Mouse (Mus musculus) natural killer cell, adult 2 months (primary cell): ENCODE measurements around the gene Gm20388.

Experiments
- DNase-seq, 2 experiments: peaks; one replicate each; pipeline ENCODE4 v3.0.0; 2022; ENCODE audit warnings: low spot score in 2 of 2

The Gm20388 gene

GRCm38 (mm10) chr8:124229883-124230282, 4319.2 kb downstream of the Gm20388 start:
- DNase-seq = no peak

- no peak for DNase-seq
Observed at GRCm38 (mm10) chr8:124230496-124231175, 4320.0 kb downstream of the Gm20388 start.

GRCm38 (mm10) chr8:124231176-124231484, 4320.5 kb downstream of the Gm20388 start, which contains the start of gene Galnt2:
TSS of gene Galnt2 (plus strand) at chr8:124231391.
- peak; percentile 65 to 79 for DNase-seq

GRCm38 (mm10) chr8:124231485-124232279, 4321.0 kb downstream of the Gm20388 start:
- peak; percentile 49 to 61 for DNase-seq

GRCm38 (mm10) chr8:124232280-124232600, 4321.6 kb downstream of the Gm20388 start:
- DNase-seq = no peak

GRCm38 (mm10) chr8:124234496-124234895, 4323.9 kb downstream of the Gm20388 start:
- DNase-seq = no peak

- no peak for DNase-seq
Observed at GRCm38 (mm10) chr8:124235536-124235935, 4324.9 kb downstream of the Gm20388 start.

- no peak for DNase-seq
Observed at GRCm38 (mm10) chr8:124239350-124239749, 4328.7 kb downstream of the Gm20388 start.

GRCm38 (mm10) chr8:124240932-124241331, 4330.3 kb downstream of the Gm20388 start:
- no peak for DNase-seq

GRCm38 (mm10) chr8:124242208-124242607, 4331.6 kb downstream of the Gm20388 start:
- peak; percentile 44 to 61 for DNase-seq

GRCm38 (mm10) chr8:124242913-124243312, 4332.3 kb downstream of the Gm20388 start:
- no peak for DNase-seq

- no peak for DNase-seq
Observed at GRCm38 (mm10) chr8:124247581-124247980, 4336.9 kb downstream of the Gm20388 start.

- no peak for DNase-seq
Observed at GRCm38 (mm10) chr8:124248688-124249087, 4338.0 kb downstream of the Gm20388 start.

- DNase-seq = no peak
Observed at GRCm38 (mm10) chr8:124250255-124250654, 4339.6 kb downstream of the Gm20388 start.

- DNase-seq = no peak
Observed at GRCm38 (mm10) chr8:124250785-124251184, 4340.1 kb downstream of the Gm20388 start.

GRCm38 (mm10) chr8:124252533-124252950, 4341.9 kb downstream of the Gm20388 start:
- no peak for DNase-seq

- DNase-seq = no peak
Observed at GRCm38 (mm10) chr8:124253939-124254338, 4343.3 kb downstream of the Gm20388 start.

GRCm38 (mm10) chr8:124256841-124257240, 4346.2 kb downstream of the Gm20388 start:
- no peak for DNase-seq

- no peak for DNase-seq
Observed at GRCm38 (mm10) chr8:124257363-124257762, 4346.7 kb downstream of the Gm20388 start.

- DNase-seq = no peak
Observed at GRCm38 (mm10) chr8:124259146-124259545, 4348.5 kb downstream of the Gm20388 start.

- no peak for DNase-seq
Observed at GRCm38 (mm10) chr8:124259925-124260324, 4349.3 kb downstream of the Gm20388 start.

GRCm38 (mm10) chr8:124260371-124260770, 4349.7 kb downstream of the Gm20388 start:
- DNase-seq = no peak

GRCm38 (mm10) chr8:124263058-124263457, 4352.4 kb downstream of the Gm20388 start:
- no peak for DNase-seq
